Mouse (Mus musculus) cerebral cortex, adult 2 months (tissue): ENCODE data around the gene Galnt15.

Source experiments
- WGBS: fragments of 180-500 bp; shearing (Covaris S2); methylation state at CpG from one replicate; pipeline ENCODE4 v1.1.7; 2018; 5-methylcytosine and 5-hydroxymethylcytosine counted together

Galnt15 gene

DNA sequence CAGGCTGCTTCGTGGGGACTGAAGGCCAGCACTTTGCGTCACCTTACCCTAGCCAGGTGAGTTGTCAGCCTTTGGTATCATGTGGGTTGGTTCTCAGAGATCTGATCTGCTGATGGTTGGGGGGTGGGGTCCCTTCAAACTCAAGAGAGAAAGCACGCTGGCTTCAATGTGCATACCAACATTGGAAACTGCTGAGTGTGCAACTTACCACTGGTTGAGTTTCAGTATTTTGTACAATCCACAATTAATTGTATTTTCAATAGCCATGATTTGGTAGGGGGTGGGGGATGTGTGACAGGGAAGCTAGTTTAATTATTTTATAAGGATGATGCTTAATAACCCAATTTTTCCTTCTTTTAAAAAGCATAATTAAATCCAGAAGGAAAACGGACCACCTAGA lies 62.9 kb downstream of the Galnt15 start:
- WGBS, result 94% methylated on average over 4 of the region's 4 CpGs

DNA sequence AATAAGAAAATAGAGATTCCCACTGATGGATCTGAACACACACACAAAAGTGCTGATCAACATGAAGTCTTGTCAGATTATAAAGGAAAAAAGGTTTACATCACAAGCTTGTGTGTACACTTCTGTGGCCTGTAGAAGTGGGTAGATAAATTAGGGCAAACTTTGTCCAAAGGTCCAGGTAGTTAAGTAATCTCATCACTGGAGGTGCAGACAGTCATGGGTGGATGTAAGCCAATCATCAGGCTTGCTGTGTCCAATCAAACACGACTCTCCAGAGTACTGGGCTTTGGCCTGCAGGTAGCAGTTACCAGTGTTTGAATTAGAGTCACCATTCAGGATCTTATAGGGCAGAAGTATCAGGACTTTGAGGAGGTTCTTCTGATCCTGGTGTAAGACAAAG lies 64.2 kb downstream of the Galnt15 start:
- 71% methylated on average over 1 of the region's 1 CpGs for WGBS

DNA sequence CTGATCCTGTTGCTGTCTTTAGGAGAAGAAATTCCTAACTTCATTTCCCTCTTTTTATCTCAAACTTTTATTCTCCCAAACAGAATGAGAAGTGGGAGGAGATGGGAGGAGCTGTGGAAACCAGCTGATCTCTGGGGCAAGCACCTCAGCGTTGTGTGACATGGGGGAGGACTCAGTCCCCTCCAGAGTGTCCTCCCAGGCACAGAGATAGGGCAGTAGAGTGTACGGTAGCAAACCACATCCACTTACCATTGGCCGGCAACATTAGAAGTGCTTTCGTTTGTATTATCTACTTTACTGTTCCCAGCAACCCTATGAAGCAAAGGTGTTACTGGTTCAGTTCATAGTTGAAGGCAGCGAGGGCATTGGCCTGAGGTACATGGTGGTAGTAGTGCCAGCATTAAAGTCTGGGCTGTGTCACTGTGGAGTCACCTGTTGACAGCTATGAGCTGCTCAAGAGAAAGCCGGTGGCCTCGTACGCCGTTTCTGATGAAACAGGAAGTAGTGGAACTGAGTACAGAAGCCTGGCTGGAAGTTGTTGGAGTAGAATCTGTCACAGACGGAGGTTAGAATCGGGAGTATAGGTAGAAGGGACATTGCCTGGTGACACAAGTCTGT lies 64.8 kb downstream of the Galnt15 start:
- 87% methylated on average over 11 of the region's 11 CpGs for WGBS

DNA sequence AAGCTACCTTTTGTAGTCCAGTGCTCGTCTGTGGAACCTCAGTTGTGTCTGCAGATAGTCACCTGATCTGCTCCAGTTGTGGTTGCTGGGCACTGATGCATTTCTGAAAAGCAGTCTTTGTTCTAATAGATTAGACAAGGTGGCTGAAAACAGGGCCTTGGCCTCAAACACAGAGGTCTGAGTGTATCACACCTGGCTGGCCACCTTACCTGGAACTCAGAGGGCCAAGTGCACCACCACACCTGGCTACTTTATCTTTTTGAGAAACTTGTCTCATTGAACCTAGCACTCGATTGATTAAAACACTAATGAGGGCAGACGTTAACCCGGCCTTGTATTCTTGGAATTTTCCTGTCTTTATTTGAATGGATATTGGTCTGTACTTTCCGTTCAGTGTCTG lies 66.9 kb downstream of the Galnt15 start:
- 85% methylated on average over 5 of the region's 5 CpGs for WGBS

DNA sequence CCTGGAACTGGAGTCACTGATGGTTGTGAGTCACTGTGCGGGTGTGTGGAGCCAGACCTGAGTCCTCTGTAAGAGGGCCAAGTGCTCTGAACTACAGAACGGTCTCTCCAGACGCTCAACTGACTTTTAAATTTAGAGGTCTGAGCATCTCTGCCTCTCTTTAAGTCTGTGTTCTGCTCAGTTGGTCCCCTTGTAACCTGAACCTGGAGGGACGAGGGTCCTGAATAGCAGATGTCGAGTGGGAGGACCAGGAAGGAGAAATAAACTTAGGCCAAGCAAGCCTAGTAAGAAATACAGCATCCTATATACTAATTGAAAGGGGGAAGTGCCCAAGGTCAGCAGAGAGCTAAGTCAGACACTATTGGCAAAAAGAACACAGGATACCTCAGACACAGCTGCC lies 68.0 kb downstream of the Galnt15 start:
- WGBS, result 84% methylated on average over 5 of the region's 5 CpGs

DNA sequence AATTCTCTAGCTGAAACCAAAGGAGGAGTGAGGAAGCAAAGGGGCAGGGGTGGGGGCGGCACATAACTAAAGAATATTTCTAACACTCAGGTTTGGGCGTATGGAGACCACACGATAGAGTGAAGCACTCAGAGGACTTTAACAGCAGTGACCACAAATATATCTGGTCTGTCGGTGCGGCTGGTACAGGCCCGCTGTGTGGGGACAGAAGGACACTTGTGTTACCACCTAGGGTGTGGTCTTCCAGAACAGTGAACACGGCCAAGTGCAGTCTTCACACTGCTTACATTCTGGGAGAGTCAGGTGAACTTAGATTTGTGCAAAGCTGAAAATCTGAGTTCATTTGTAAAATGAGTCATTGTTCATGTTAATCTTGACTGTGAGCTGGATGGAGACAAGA lies 68.9 kb downstream of the Galnt15 start:
- 95% methylated on average over 7 of the region's 7 CpGs for WGBS

DNA sequence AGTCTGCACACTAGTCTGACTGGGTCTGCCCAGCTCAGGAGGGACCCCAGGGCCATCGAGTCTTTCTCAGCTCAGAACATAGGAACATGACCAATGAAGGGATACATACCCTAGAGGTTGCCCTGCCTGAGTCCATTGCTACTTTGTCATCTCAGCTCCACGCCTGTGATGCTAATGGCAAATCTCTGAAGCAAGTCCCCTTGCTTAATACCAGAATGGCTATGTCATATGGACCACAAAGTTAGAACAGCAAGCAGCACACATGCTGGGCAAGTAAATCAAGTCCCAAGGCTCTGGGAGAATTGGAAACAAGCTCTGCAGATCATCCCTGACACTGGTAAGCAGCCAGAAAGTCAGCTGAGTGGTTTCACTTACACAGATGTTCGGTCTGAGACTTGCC lies 70.2 kb downstream of the Galnt15 start:
- whole genome bisulfite sequencing, result 97% methylated on average over 3 of the region's 3 CpGs

DNA sequence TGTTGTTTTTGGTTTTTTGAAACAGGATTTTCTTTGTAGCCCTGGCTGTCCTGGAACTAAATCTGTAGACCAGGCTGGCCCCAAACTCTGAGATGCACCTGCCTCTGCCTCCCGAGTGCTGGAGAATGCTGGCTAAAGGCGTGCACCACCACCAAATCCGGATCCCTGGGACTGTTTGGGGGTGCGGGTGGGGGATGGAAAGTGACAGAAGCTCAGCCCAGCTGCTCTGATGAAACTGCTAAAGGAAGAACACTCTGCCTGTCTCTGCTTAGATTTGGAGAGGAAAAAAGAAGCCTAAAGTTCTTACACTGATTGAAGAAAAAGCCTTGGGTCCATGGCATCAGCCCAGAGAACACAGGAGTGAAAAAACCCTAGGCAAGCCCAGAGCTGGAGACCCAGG lies 74.8 kb downstream of the Galnt15 start:
- WGBS, result 70% methylated on average over 4 of the region's 4 CpGs

DNA sequence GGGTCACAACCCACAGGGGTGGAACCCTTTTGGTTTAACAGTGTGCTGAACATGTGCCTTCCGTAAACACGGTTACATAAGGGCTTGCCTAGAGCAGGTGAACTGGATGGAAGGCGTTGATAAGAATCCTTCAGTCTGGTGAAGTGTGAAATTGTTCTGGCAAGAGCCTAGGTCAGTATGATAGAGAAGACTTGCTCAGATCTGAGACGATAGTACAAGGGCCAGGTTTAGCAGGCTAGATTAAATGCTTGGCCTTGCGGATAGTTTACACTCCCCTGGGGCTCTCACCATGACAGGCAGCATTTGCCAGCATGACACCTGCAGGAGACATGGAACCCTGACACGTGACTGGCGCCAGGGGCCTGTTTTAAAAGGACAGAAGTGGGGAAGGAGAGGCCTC lies 76.9 kb downstream of the Galnt15 start:
- WGBS, result 77% methylated on average over 7 of the region's 7 CpGs

DNA sequence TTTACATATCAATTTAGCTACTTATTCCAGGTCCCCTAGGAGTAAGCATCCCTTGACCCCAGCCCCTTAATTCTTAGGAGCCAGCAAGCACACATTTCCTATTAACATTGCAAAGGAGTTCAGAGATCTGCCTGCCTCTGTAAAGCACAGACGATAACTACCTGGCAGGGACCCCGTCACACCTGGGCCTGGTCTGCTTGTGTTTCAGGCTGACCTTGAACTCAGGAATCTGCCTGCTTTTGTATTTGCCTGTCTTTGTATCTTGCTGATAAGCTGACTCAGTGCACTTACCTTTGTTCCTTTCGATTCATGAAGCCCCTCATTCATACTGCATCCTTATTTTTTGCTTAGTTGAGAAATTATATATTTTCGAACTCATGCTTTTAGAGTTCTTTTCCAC lies 78.1 kb downstream of the Galnt15 start:
- WGBS, result 94% methylated on average over 4 of the region's 4 CpGs
